Mouse (Mus musculus) urinary bladder, adult 2 months (tissue): ENCODE measurements around the gene Ruvbl1. TPM values are rescaled to one million over a fixed set of nuclear protein-coding genes. Genes with fewer than 3 reads are reported as not detected.

Experiments
- DNase-seq: peaks from one replicate; pipeline ENCODE4 v3.0.0; 2022; ENCODE audit warnings: low spot score
- polyA plus RNA-seq: library from polyadenylated mRNA; depleted of rRNA; stranded (reverse); fragments of >200 nt; gene quantifications from 2 replicates; pipeline ENCODE4 v1.2.3, GENCODE M21; 2012; rRNA removed

Ruvbl1 gene
- polyA plus RNA-seq, 1 experiment = 37.7 TPM

DNA sequence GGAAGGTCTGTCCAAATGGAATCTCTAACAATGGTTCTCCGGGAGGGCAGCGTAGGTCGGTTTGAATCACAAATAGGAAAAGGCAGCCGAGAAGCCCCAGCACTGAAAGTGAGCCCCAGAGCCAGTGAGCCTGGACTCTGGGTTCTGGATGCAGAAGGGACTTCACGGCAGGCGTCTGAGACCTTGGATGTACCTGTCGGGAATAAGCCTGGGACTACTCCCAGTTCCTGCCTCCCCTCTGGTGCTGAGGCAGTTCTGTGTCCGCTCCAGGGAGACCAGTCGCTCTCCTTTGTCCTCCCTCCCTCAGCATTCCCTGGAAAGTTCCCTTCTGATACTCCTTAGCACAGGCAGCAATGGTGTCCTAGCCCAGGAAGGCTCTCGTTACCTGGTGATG, 80.2 kb downstream of the Ruvbl1 start:
- DNase-seq = no peak

Other genes with a start within 250 kb of the Ruvbl1 start
- gene Dnajb8, start 243.1 kb upstream of the Ruvbl1 start, polyA plus RNA-seq = not detected in 2 replicates
- gene Eefsec, start 18.9 kb upstream of the Ruvbl1 start, polyA plus RNA-seq = 13.8 and 15.8 TPM in 2 replicates
- gene Sec61a1, start 53.5 kb downstream of the Ruvbl1 start, polyA plus RNA-seq = 130 and 145 TPM in 2 replicates
- 1.4 and 1.6 TPM in 2 replicates for gene Kbtbd12, start 172.5 kb downstream of the Ruvbl1 start, polyA plus RNA-seq